Comparison of ENCODE assay signal across 31 mouse cellular contexts in genomic region chr4:72022152-72022551, GRCm38 (mm10).
"Had no signal": no experiment of that assay in that cellular context is flagged by ENCODE, and none has a peak within 500 bp of the region (broad histone marks: within the 10 kb centered on the region; RNA-seq: fewer than 3 reads in every experiment).

No protein-coding gene starts in this region.

- DNase-seq: left cerebral cortex, postnatal 4 days; liver; liver, embryonic 13.5 days; liver, postnatal 0 days; lung, adult 18-20 months; lung, adult 2 months; lung, embryonic 14.5 days; lung, postnatal 10 days; lung, postnatal 14 days; lung, postnatal 36 days; lung, postnatal 4 days; midbrain, embryonic 14.5 days had no signal

- ATAC-seq: liver, embryonic 12.5 days; liver, postnatal 0 days; lung, postnatal 0 days; midbrain, embryonic 13.5 days; midbrain, embryonic 15.5 days; midbrain, embryonic 16.5 days had no signal

- H3K36me3 ChIP-seq: limb, embryonic 10.5 days; limb, embryonic 12.5 days; limb, embryonic 13.5 days; limb, embryonic 15.5 days; liver, embryonic 12.5 days; liver, embryonic 13.5 days; liver, embryonic 15.5 days; lung, embryonic 15.5 days; midbrain, embryonic 10.5 days; midbrain, embryonic 12.5 days; midbrain, embryonic 13.5 days; midbrain, embryonic 15.5 days had no signal

- H3K4me1 ChIP-seq: limb, embryonic 10.5 days; limb, embryonic 12.5 days; limb, embryonic 13.5 days; limb, embryonic 15.5 days; liver, embryonic 12.5 days; liver, embryonic 13.5 days; liver, embryonic 15.5 days; lung, embryonic 15.5 days; megakaryocyte, embryonic 14.5 days; midbrain, embryonic 10.5 days; midbrain, embryonic 12.5 days; midbrain, embryonic 13.5 days; midbrain, embryonic 15.5 days had no signal

- H3K9me3 ChIP-seq: limb, embryonic 10.5 days; limb, embryonic 12.5 days; limb, embryonic 13.5 days; limb, embryonic 15.5 days; liver, embryonic 12.5 days; liver, embryonic 13.5 days; liver, embryonic 15.5 days; lung, embryonic 15.5 days; midbrain, embryonic 10.5 days; midbrain, embryonic 12.5 days; midbrain, embryonic 13.5 days; midbrain, embryonic 15.5 days had no signal

- H3K9ac ChIP-seq: limb, embryonic 12.5 days; limb, embryonic 13.5 days; limb, embryonic 15.5 days; liver, embryonic 12.5 days; liver, embryonic 13.5 days; liver, embryonic 14.5 days; liver, embryonic 15.5 days; liver, postnatal 0 days; lung, embryonic 14.5 days; lung, embryonic 15.5 days; midbrain, embryonic 12.5 days; midbrain, embryonic 13.5 days; midbrain, embryonic 15.5 days had no signal

- H3K4me3 ChIP-seq: limb, embryonic 10.5 days; limb, embryonic 12.5 days; limb, embryonic 13.5 days; limb, embryonic 15.5 days; liver, embryonic 12.5 days; liver, embryonic 13.5 days; liver, embryonic 15.5 days; lung, embryonic 15.5 days; megakaryocyte, embryonic 14.5 days; midbrain, embryonic 10.5 days; midbrain, embryonic 12.5 days; midbrain, embryonic 13.5 days; midbrain, embryonic 15.5 days; myocyte had no signal

- H3K4me2 ChIP-seq: limb, embryonic 12.5 days; limb, embryonic 13.5 days; limb, embryonic 15.5 days; liver, embryonic 11.5 days; liver, embryonic 12.5 days; liver, embryonic 13.5 days; liver, embryonic 15.5 days; lung, embryonic 14.5 days; lung, embryonic 15.5 days; midbrain, embryonic 11.5 days; midbrain, embryonic 12.5 days; midbrain, embryonic 13.5 days; midbrain, embryonic 15.5 days had no signal

- H3K27ac ChIP-seq: limb, embryonic 10.5 days; limb, embryonic 12.5 days; limb, embryonic 13.5 days; limb, embryonic 15.5 days; liver, embryonic 12.5 days; liver, embryonic 13.5 days; liver, embryonic 14.5 days; liver, embryonic 15.5 days; lung, embryonic 15.5 days; macrophage; midbrain, embryonic 10.5 days; midbrain, embryonic 12.5 days; midbrain, embryonic 13.5 days; midbrain, embryonic 15.5 days had no signal

- H3K27me3 ChIP-seq: limb, embryonic 12.5 days; limb, embryonic 13.5 days; limb, embryonic 15.5 days; liver, embryonic 12.5 days; liver, embryonic 13.5 days; liver, embryonic 15.5 days; lung, embryonic 15.5 days; megakaryocyte, embryonic 14.5 days; midbrain, embryonic 12.5 days; midbrain, embryonic 13.5 days; midbrain, embryonic 15.5 days had no signal
